Mouse (Mus musculus) kidney, adult 2 months (tissue): Measurements from ENCODE around the gene Tnfaip8l1.

Experiments
- CTCF ChIP-seq: fragments of 200-500 bp; conservative IDR thresholded peaks from 2 replicates; pipeline ENCODE4 v1.5.1; 2011; ENCODE audit warnings: low read depth, mild to moderate bottlenecking, control low read depth, low read length, moderate library complexity, mixed read lengths; ENCODE audit not compliant: insufficient read depth, insufficient read length
- POLR2A ChIP-seq: fragments of 200-500 bp; IDR thresholded peaks from one replicate; pipeline ENCODE4 v1.6.1; 2011; ENCODE audit warnings: low read depth, low read length, control low read depth

- TF ChIP-seq POLR2A (no peak), CTCF (no peak)
These were observed 7.6 kb downstream of the Tnfaip8l1 start for GRCm38 (mm10) chr17:56169830-56170229.
